Mouse (Mus musculus) embryonic fibroblast, embryonic 13.5 days (primary cell): ENCODE results near the gene Flvcr2.

Experiments used
- CTCF ChIP-seq: IDR thresholded peaks from 2 replicates; pipeline ENCODE4 v1.5.1; 2011; ENCODE audit warnings: mild to moderate bottlenecking, control low read depth, low read length, moderate library complexity, borderline replicate concordance; ENCODE audit not compliant: insufficient read depth
- POLR2A ChIP-seq: IDR thresholded peaks from 2 replicates; pipeline ENCODE4 v1.6.1; 2011; ENCODE audit warnings: low read depth, mild to moderate bottlenecking, control low read depth, low read length, moderate library complexity

DNA sequence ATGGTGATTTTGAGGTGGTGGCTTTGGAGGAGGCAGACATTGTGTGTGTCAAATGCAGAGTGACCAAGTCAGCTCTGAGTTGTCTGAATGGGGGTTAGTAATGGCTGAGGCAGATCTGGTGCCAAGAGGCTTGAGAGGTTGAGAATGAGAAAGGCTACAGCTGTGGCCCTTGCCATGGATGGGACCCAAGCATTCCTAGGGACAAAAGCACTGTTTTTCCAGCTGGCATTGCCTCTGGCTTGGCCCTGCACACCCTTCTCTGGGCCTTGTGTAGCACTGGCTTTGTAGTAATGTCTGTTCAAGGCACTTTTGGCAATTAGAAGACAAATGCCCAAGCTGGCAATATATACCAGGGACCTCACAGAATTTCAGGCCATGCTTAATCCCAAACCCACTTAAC is 64.6 kb downstream of the Flvcr2 start:
- no peak for TF ChIP-seq POLR2A
- no peak for TF ChIP-seq CTCF
